Mouse (Mus musculus) c-Kit-positive CD71-negative TER-119-negative erythroid progenitor cells, embryonic 14.5 days (primary cell): ENCODE data around the gene Cyp4f17.
A peak's percentile ranks its signal among the peaks of the same experiment; 100 is the strongest.
"Not testable (repeated sequence)": the region's sequence is repeated elsewhere in the genome, so short reads cannot be mapped to it uniquely, and the experiment has no call there.

Experiments
- DNase-seq: peaks from one replicate; pipeline ENCODE4 v3.0.0-alpha.2; 2013; ENCODE audit warnings: low read depth

Gene Cyp4f17

GRCm38 (mm10) chr17:32527748-32528147, 21.9 kb downstream of the Cyp4f17 start:
- DNase-seq = no peak

DNA sequence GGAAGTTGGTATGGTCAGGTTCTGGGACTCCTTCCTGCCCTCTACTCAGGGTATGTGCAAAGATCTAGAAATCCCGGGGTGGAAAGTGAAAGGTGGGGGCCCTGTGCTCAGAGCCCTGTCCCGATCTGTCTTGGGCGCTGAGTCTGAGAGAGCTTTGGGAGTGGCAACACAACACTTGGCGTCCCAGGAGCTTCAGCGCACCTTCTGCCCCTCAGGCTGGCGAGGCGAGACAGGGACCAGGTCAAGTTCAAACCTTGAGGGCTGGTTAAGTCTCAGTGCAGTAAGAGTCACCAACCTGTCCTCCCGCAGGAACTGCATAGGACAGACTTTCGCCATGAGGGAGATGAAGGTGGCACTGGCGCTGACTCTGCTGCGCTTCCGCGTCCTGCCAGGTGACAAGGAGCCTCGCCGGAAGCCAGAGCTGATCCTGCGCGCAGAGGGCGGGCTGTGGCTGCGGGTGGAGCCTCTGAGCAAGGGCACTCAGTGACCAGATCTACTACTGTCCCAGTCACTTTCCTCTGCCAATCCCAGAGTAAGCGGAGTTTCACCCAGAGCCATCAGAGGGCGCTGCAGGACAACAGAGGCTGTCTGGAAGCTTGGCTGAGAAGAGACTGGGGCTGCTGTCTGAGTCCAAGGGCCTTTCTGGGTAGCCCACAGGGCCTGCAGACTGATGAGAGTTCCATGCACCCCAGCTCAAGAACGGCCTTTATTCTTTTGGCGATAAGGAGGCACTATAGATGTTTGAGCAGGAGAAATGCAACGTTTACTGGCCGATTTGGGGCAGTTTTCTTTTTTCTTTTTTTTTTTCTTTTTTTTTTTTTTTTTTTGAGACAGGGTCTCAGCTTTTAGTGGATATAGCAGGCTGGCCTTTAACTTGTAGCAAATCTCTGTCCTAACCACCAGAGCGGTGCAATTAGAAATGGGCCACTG, 22.8 kb downstream of the Cyp4f17 start:
- peak; percentile 88 for DNase-seq

DNA sequence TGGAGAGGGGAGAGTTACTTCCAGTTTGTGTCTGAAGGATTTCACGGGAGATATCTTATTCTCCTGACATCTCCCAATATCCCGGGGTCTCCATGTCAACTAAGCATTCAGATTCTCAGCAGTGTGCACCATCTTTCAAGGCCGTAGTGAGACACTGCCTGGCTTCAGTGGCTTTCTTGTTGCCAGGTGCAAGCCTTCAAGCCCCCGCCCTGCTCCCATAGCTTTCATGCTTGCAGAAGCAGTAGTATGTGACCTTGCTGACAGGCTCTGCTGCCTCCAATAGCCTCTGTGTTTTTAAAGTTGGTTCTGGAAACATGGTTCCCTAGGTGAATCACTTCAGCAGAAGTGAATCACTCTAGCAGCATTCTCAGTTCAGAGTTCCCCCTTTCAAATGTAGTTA, 26.5 kb downstream of the Cyp4f17 start:
- DNase-seq = not testable (repeated sequence)

DNA sequence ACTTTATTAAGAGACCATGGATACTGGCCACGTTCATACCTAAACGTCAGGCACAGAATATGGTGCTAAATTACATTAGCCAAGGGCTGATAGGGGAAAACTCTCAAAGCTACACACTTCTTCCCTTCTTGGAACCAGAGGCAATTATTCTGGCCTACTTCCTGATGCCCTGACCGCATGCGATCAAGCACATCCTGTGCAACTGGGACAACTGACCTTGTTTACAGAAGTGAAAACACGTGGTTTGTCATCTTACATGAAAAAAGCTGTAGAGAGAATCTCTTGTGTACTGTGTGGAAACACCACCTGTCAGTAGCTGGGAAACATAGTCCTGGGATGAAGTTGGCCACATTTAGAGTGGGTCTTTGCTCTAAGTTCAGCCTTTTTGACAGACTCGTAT, 28.2 kb downstream of the Cyp4f17 start:
- no peak for DNase-seq

GRCm38 (mm10) chr17:32536051-32536866, 30.4 kb downstream of the Cyp4f17 start, which contains the start of gene Cyp4f16:
TSS of gene Cyp4f16 (plus strand) at chr17:32536558.
- peak; percentile 53 for DNase-seq

DNA sequence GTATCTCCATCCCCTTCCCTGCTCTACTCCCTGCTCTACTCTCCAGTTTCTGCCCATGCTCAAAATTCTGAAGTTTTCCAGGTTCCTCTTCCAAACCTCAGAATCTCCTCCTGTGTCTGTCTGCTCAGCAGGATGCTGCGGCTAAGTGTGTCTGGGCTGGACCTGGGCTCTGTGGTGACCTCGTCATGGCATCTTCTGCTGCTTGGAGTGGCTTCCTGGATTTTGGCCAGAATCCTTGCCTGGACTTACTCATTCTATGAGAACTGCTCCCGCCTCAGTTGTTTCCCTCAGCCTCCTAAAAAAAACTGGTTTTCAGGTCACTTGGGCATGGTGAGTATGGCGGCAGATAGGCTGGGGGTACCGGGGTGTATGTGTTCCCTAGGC, 31.0 kb downstream of the Cyp4f17 start:
- no peak for DNase-seq

DNA sequence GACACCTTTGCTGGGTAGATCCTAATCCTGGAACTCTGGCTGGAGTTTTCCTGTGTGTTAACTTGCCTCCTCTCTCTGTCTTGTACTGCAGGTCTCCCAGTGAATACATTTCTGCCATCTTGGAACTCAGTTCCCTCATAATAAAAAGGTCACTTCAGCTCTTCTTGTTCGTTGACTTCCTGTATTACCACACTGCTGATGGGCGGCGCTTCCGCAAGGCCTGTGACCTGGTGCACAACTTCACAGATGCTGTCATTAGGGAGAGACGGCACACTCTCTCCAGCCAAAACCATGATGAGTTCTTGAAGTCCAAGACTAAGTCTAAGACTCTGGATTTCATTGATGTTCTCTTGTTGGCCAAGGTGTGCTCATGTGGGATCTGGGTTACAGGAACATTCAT, 38.9 kb downstream of the Cyp4f17 start:
- DNase-seq = not testable (repeated sequence)

DNA sequence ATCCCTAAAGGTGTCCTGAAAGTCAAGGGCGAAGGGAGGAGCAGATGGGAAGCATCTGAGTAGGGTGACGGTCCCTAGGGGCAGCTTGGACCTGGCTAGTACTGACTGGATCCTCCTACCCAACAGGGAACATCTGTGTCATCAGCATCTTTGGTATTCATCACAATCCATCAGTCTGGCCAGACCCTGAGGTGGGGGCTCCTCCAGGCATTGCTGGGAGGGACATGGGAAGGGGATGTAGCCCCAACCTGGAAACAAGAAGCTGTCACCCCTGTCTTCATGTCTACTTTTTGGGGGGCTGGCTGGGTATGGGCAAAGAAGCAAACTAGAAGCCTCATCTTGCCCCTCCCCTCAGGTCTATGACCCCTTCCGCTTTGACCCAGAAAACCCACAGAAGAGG, 44.5 kb downstream of the Cyp4f17 start:
- DNase-seq = not testable (repeated sequence)

GRCm38 (mm10) chr17:32550900-32551770, 45.3 kb downstream of the Cyp4f17 start:
- DNase-seq = peak; percentile 97

DNA sequence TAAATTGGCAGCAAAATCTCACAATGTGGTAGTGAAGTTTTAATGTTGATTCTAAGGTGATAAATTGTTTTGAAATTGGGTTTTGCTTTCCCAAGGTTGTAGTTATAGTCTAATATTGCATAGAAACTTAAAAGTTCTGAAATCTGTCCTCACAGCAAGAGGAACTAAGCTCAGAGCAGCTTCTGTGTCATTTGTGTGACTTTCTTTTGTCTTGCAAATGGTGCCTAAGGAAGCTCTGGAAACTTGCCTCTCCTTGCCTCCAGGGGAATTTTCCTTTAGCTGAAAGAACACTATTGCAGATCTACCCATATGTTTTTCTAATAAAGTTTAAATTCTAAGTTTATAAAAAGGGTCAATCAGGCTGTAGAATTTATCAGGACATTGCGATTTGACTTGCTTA, 47.2 kb downstream of the Cyp4f17 start:
- not testable (repeated sequence) for DNase-seq

DNA sequence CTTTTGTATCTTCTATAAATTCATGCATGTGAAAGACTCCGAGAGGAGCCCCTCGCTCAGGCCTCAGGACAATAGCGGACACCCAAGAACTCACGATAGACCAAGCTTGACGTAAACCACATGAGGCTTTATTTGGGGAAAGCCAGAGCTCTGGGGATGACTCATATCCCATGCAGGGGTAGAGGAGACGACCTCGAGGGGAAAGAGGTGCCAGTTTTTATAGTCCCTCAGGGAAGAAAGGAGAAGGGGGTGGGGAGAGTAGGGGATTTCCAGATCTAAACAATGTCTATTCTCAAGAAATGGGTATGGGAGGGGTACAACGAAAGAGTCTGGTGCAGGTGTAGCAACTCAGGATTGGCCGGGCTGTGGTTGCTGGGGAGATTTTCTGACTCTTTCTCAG, 48.5 kb downstream of the Cyp4f17 start:
- DNase-seq = not testable (repeated sequence)

- not testable (repeated sequence) for DNase-seq
Observed at GRCm38 (mm10) chr17:32563301-32563700, 57.5 kb downstream of the Cyp4f17 start.

GRCm38 (mm10) chr17:32573286-32573685, 67.4 kb downstream of the Cyp4f17 start:
- DNase-seq = not testable (repeated sequence)

DNA sequence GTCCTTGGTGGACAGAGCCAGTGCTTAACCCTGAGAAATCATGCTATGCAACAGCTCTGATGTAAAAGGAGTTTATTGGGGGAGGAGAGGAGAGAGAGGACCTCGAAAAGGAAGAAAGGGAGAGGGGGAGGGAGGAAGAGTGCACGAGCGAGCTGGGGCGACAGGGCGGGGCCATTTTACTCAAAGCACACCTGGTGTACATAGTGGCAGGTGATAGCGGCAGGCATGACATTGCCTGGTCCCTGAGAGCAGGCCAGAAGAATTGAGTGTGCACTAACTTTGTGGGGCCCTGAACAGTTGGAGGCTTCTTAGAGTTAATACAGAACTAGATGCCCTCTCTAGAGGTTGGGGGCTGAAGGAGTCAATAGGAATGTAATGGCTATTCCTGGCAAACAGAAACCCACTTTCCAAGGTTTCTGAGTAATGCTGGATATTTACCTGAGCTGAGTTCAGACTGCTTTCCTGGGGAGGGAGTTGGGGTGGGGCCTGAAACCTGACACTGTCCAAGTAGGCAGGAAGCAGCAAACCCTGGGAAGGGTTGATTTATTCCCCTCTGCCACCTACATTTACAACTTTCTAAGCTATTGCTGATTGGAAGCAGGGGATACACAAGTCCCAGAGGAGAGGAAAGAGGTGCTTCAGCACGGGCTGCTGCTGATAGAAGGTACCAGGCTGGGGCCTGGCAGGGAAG, 71.8 kb downstream of the Cyp4f17 start:
- DNase-seq = no peak
